Mouse (Mus musculus) NIH3T3 (cell line): ENCODE results near the gene Sema4f.

Experiments used
- DNase-seq: peaks from one replicate; pipeline ENCODE4 v3.0.0-alpha.2; 2012; ENCODE audit warnings: low read depth

The Sema4f gene

DNA sequence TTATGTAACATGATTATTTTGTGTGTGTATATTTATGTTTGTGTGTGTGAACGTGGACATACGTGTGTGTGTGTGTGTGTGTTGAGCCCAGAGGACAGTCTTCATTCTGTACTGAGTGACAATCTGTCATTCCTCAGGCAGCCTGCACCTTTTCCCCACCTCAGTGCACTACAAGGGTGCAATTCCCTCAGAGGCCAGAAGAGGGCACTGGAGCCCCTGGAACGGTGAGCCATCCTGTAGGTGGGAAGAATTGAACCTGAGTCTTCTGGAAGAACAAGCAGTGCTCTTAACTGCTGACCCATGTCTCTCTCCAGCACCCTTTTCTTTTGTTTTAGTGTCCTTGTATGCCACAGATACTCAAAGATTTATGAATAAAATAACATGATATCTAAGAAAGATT is 23.7 kb downstream of the Sema4f start:
- DNase-seq = peak; percentile 77

DNA sequence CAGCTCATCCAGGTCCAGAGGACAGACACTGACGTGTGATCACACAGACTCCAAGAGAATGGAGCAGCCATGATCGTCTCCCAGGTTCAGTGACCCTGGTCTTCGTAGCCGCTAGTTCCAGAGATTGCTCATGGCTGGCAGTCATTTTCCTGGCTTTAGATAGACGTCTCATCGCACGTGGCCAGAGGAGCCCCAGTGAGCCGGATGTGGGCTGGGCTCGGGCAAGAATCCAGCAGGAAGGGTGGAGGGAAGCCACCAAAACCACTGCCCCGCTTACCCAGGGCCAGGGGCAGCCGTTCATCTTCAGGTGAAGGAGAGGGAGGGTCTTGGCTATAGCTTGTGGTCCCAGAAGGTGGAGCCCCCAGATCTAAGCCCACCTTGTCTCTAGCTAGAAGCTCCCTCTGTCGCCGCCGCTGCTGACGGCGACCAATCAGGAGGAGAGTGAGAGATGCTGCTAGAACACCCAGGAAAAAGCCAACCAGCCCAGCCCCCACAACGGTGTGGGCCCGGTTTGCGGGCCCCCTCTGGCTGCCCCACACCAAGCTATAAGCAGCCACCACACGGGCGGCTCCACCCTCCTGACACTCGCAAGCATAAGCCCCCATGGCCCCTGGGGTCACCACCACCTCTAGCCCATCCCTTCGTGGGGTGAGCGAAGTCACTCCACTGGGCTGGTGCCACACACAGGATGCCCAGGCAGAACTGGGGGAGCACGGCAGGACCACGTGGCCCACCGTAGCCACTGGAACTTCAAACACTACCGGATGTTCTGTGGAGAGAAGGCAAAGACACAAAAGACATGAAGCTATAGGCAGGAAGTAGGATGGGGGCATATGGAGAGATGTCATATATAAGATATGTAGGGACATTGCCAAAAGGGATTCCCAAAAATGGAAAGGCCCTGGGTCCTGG is 26.0 kb downstream of the Sema4f start:
- peak; percentile 14 for DNase-seq

- no peak for DNase-seq
Measured at GRCm38 (mm10) chr6:82911303-82911702, 28.3 kb downstream of the Sema4f start.

- peak; percentile 97 for DNase-seq
Measured at GRCm38 (mm10) chr6:82909136-82909855, 30.3 kb downstream of the Sema4f start.

DNA sequence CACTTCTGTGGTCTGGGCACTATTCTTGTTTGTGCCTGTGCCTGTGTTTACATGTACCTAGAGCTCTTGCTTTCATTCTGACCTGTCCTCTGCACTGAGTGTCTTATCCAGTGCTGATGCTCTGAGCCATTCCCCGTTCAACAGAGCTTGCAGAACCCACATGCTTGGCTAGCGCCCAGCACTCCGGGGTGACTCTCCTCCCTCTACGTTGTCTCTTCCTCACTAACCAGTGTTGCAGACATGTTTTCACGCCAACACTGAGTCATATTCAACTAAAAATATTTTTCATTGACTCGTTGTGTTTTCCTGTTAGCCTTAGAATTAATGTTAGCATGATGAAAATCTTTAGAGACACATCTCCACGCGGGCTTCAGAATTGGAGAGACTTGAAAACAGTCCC is 31.5 kb downstream of the Sema4f start:
- peak; percentile 97 for DNase-seq

DNA sequence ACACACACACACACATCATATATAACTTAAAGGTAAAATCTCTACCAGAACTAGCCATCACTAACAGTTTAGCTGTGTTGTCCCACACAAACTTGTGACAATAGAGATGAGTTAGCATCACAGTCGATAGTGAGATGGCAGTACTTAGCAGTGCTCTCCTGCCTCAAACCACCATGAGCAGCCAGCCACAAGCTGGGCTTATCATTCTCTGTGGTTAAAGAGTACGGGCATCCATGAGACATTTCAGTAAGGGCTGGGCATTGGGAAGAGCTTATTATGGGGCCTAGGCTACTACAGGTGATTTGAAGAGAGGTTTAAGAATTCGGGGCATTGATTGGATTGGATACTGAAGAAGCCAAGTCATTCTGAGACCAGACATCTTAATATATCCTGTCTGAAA is 32.6 kb downstream of the Sema4f start:
- no peak for DNase-seq

GRCm38 (mm10) chr6:82902559-82902958 is 37.0 kb downstream of the Sema4f start:
- DNase-seq = no peak

DNA sequence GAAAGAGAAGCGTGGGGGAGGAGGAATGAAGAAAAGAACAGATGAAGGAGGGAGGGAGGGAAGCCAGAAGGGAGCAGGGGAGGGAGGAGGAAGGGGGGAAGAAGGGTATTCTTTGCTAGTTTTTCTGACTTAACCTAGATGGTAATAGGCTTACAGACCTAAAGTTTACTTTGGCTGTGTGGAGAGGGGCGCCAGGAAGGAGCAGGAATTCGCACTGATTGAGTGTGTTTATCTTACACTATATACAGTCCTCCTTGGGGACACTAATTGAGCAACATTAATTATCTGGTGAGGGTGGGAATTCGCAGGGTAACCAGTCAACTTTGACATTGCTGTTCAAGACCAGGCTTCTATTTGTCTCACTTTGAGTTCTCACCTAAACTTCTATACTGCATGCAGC is 40.8 kb downstream of the Sema4f start:
- DNase-seq = peak; percentile 33

- DNase-seq = no peak
Measured at GRCm38 (mm10) chr6:82898227-82898626, 41.3 kb downstream of the Sema4f start.

DNA sequence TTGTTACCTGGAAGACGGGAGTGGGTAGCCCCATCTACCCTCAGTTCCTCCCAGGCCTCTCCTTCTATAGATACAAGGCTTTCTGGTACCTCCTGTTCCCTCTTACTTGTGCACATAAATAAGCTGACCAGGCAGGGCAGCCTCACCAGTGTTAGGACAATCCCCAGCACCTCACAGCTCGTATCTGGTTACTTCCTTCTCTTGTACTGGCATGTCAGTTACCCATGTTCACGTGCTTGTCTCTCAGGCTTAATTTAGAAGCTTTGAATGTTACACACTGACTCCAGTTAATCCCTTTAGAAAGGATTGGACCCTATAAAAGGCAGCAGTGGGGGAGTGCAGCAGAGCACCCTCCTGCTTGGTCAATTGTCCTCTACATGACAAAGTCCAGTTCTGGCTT is 42.3 kb downstream of the Sema4f start:
- no peak for DNase-seq

DNA sequence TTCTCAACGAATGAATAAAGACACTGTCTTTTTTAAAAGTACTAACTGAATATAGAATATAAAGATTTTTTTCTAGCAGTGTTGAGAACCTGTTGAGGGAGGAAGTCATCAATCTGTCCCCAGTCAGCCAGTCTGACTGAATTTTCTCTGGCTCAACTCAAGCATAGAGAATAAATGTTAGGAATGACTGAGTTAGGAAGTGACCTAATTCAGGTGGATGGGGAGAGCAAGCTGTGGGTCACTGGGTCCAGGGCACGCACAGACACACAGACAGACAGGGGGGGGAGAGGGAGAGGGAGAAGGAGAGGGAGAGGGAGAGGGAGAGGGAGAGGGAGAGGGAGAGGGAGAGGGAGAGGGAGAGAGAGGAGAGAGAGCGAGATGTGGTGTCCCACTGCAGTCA is 46.2 kb downstream of the Sema4f start:
- no peak for DNase-seq

- peak; percentile 72 for DNase-seq
Measured at GRCm38 (mm10) chr6:82892540-82892939, 47.0 kb downstream of the Sema4f start.

- no peak for DNase-seq
Measured at GRCm38 (mm10) chr6:82891488-82891887, 48.1 kb downstream of the Sema4f start.

- DNase-seq = peak; percentile 32
Measured at GRCm38 (mm10) chr6:82886330-82886729, 53.2 kb downstream of the Sema4f start.

- DNase-seq = no peak
Measured at GRCm38 (mm10) chr6:82885909-82886308, 53.7 kb downstream of the Sema4f start.

GRCm38 (mm10) chr6:82885441-82885840 is 54.1 kb downstream of the Sema4f start:
- no peak for DNase-seq

- no peak for DNase-seq
Measured at GRCm38 (mm10) chr6:82884570-82884969, 55.0 kb downstream of the Sema4f start.

DNA sequence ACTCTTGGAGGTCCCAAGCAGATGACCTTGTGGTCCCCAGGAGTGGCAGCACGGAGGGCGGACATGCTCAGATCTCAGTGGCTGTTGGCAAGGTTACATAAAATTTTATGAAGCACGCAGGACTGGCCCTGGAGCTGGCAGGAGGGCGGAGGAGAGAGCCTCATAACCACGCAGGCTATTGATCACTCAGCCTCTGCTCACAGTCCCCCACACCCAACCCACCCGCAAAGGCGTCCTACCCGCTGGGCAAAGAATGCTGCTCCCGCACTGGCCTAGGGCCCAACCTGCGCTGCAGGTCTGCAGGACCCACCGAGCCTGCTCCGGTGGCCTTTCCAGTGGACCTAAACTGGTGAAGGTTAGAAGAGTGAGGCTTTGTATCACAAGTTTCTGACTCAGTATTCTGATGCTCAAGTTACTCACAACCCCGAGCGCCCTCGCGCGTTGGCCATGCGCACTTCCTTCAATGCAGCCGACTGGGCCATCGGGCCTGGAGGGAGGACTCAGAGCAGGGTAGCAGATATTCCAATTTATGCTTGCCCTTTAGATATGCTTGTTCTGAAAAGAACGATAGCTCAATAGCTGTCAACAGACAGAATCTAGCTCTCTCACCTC is 58.0 kb downstream of the Sema4f start:
- peak; percentile 97 for DNase-seq

GRCm38 (mm10) chr6:82880807-82881206 is 58.8 kb downstream of the Sema4f start:
- peak; percentile 72 for DNase-seq

- DNase-seq = no peak
Measured at GRCm38 (mm10) chr6:82879463-82880089, 60.0 kb downstream of the Sema4f start.

DNA sequence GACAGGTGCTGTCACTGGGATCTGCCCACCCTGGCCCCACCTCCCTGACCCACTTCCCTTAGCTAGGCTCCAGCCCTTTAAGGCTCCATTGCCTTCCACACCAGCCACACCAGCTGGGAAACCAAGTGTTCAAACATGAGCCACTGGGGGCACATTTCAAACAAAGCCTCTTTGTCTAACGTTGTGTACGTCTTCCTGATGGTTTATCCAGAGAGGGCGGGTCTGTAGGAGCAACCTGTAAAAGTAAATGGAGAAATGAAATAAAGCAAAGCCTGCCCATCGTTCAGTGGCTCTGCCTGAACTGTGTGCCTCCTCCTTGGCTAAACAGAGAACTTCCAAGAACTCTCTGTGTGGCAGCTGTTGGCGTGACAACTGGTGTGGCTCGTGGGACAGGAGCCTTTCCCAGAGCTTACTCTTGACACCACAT is 64.0 kb downstream of the Sema4f start:
- no peak for DNase-seq

DNA sequence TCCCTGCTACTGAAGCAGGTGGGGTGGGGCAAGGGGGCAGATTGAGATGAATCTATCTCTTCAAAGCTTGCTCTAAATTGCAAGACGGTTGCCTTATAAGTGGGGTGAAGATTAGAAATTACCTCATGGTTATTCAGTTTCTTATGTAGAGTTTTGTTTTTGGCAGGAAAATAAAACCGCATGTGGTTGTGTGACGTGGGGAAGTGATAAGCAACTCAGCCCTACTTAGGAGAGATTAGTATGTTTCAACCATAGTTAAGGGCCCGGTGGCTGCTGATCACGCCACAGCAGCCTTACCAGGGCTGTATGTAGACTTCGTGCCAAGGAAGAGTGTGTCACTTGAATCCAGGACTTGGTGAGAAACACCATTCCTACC is 67.2 kb downstream of the Sema4f start:
- no peak for DNase-seq
